Mouse (Mus musculus) kidney, adult 2 months (tissue): ENCODE measurements around the gene Gcsh.

Source experiments
- CTCF ChIP-seq: fragments of 200-500 bp; conservative IDR thresholded peaks from 2 replicates; pipeline ENCODE4 v1.5.1; 2011; ENCODE audit warnings: low read depth, mild to moderate bottlenecking, control low read depth, low read length, moderate library complexity, mixed read lengths; ENCODE audit not compliant: insufficient read depth, insufficient read length
- POLR2A ChIP-seq: fragments of 200-500 bp; IDR thresholded peaks from one replicate; pipeline ENCODE4 v1.6.1; 2011; ENCODE audit warnings: low read depth, low read length, control low read depth

DNA sequence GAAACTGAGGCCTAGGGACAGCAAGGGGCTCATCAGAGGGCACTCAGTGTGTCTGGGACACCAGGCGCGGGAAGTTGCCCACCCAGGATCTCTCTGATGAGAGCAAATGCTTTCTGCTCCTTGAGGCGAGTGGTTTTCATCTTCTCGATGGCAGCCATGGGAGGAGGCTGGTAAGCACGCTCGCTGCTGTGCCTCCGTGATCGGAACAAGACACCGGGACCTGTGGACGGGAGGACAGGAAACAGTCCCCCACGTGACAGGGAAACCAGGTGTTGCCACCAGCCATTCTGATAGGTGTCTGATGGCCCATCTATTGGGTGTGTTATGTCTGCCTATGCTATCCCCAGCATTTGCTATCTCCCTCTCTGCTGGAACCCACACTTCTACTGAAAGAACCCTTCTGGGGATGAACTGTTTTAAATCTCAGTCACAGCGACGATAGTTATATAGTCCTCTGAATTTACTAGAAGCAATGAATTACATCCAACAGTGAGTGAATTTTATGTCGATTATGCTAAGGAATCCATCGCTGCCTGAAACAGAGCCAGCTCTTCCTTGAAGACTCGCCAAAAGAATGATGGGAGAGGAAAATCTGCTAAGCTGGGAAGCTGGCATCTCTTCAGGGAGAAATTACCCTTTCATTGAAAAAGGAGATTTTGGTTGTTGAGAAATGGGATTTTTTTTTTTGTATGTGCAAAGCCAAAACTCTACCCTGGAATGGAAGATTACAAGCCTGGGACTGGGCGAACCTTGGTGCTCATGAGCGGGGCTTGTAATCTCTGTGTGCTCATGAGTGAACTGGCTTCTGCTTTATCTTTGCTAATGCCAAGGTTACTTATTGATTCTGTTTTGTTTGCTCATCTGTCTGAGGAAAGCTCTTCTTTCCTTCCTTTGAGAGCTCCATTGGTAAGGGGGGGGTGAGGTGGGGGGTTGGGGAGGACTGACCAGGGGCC, 26.3 kb upstream of the Gcsh start:
- TF ChIP-seq POLR2A (no peak), CTCF (no peak)
